Mouse (Mus musculus) left cerebral cortex, adult 6 months (tissue): Measurements from ENCODE around the gene Fbxw17. TPM values are rescaled to one million over a fixed set of nuclear protein-coding genes. Genes with fewer than 3 reads are reported as not detected.

Experiments
- long read RNA-seq, 2 experiments: library from polyadenylated mRNA; unstranded; transcript quantifications; one replicate each; pipeline ENCODE4 v2.0.0; 2019 to 2020
- polyA plus RNA-seq: library from polyadenylated mRNA; unstranded; fragments of <200 nt; fragmentation: Nextera tagmentation; gene quantifications from 2 replicates; pipeline ENCODE4 v1.2.3, GENCODE M21; 2021

Fbxw17 gene
- polyA plus RNA-seq, result 7.4 and 11.8 TPM in 2 replicates
- long read RNA-seq, experiment 1, transcript Fbxw17-201 (10 exons, 1,798 nt), result major isoform, 20 of 59 reads
- long read RNA-seq, experiment 1, partial matches to known transcripts, result 1 of 59 reads
- long read RNA-seq, experiment 1, other reads (novel, unspliced or antisense), result 38 of 59 reads
- long read RNA-seq, experiment 2, transcript Fbxw17-201 (10 exons, 1,798 nt), result major isoform, 5 of 11 reads
- long read RNA-seq, experiment 2, partial matches to known transcripts, result 0 of 11 reads
- long read RNA-seq, experiment 2, other reads (novel, unspliced or antisense), result 6 of 11 reads

GRCm38 (mm10) chr13:50417389-50418183, at the start of gene Fbxw17:
Gene Fbxw17, plus strand, starts transcription at chr13:50417864.

GRCm38 (mm10) chr13:50443812-50444211, 26.1 kb downstream of the Fbxw17 start, which contains the start of gene Gm47429:
Gene Gm47429, minus strand, starts transcription at chr13:50443912.

GRCm38 (mm10) chr13:50467007-50467406, 49.3 kb downstream of the Fbxw17 start, which contains the start of gene Nutm2:
Gene Nutm2, plus strand, starts transcription at chr13:50467307.

Other genes starting within 250 kb of the Fbxw17 start
- not detected in 2 replicates for gene Gm906, start 167.6 kb upstream of the Fbxw17 start, polyA plus RNA-seq
- gene Gm47429, start 26.0 kb downstream of the Fbxw17 start, polyA plus RNA-seq, result not detected in 2 replicates
- gene Nutm2, start 49.4 kb downstream of the Fbxw17 start, polyA plus RNA-seq, result not detected in 2 replicates
- not detected in 2 replicates for gene Gm904, start 225.4 kb downstream of the Fbxw17 start, polyA plus RNA-seq